16 mouse cellular contexts compared by ENCODE assay signal in genomic region chr2:65663892-65664291, GRCm38 (mm10). TPM values are rescaled to one million over a fixed set of nuclear protein-coding genes. Genes with fewer than 3 reads are reported as not detected.
"Had no signal": no experiment of that assay in that cellular context is flagged by ENCODE, and none has a peak within 500 bp of the region (broad histone marks: within the 10 kb centered on the region; RNA-seq: fewer than 3 reads in every experiment).

No protein-coding gene starts in this region.

- H3K36me3 ChIP-seq: kidney, embryonic 15.5 days; midbrain, embryonic 15.5 days had no signal

- H3K9me3 ChIP-seq: kidney, embryonic 15.5 days; midbrain, embryonic 15.5 days had no signal

- ATAC-seq: lung, postnatal 0 days; midbrain, embryonic 15.5 days had no signal

- H3K4me3 ChIP-seq: kidney, embryonic 15.5 days; left cerebral cortex, adult 2 months; midbrain, embryonic 15.5 days; myocyte had no signal

- H3K9ac ChIP-seq: kidney, embryonic 15.5 days; liver, embryonic 14.5 days; lung, embryonic 14.5 days; midbrain, embryonic 15.5 days had no signal

- H3K4me2 ChIP-seq: kidney, embryonic 15.5 days; lung, embryonic 14.5 days; midbrain, embryonic 15.5 days had no signal

- H3K27me3 ChIP-seq: kidney, embryonic 15.5 days; midbrain, embryonic 15.5 days had no signal

- DNase-seq: kidney, adult 11 months; kidney, adult 8-10 months; kidney, postnatal 10 days; kidney, postnatal 36 days; layer of hippocampus, postnatal 36 days; lung, embryonic 14.5 days; thymus, adult 2 months; thymus, postnatal 14 days; thymus, postnatal 4 days had no signal

- H3K27ac ChIP-seq: kidney, embryonic 15.5 days; left cerebral cortex, adult 2 months; liver, embryonic 14.5 days; macrophage; midbrain, embryonic 15.5 days had no signal

RNA-seq across cellular contexts. Expression of gene Scn2a, which starts 43.3 kb away (rescaled TPM):
- polyA plus RNA-seq: macrophage had no signal
